Mouse (Mus musculus) kidney, embryonic 16.5 days (tissue): ENCODE measurements around the gene Apbb2. TPM values are rescaled to one million over a fixed set of nuclear protein-coding genes. Genes with fewer than 3 reads are reported as not detected.
"Not testable (repeated sequence)": the region's sequence is repeated elsewhere in the genome, so short reads cannot be mapped to it uniquely, and the experiment has no call there.

Source experiments
- ATAC-seq: fragments of 200-750 bp; cut with Nextera tagmentation; 2 replicates; pipeline ENCODE4 v1.8.0; 2017; ENCODE audit warnings: moderate TSS enrichment; ENCODE audit not compliant: low FRiP score, low TSS enrichment
- H3K27ac ChIP-seq: fragments of 300-500 bp; sonication (generic); 2 replicates; pipeline ENCODE4 v1.5.1; 2014; ENCODE audit warnings: low read length
- H3K27me3 ChIP-seq: fragments of 300-500 bp; sonication (generic); 2 replicates; pipeline ENCODE4 v1.6.1; 2014; ENCODE audit warnings: low read length, control low read depth, mixed read lengths; ENCODE audit not compliant: insufficient read depth
- H3K36me3 ChIP-seq: fragments of 300-500 bp; sonication (generic); 2 replicates; pipeline ENCODE4 v1.6.1; 2014; ENCODE audit warnings: low read length, control low read depth, mixed read lengths; ENCODE audit not compliant: insufficient read depth
- H3K4me1 ChIP-seq: fragments of 300-500 bp; sonication (generic); 2 replicates; pipeline ENCODE4 v1.6.1; 2014; ENCODE audit warnings: low read length, control low read depth, mixed read lengths; ENCODE audit not compliant: insufficient read depth
- H3K4me2 ChIP-seq: fragments of 300-500 bp; sonication (generic); replicated peaks from 2 replicates; pipeline ENCODE4 v1.6.1; 2014; ENCODE audit warnings: low read depth, low read length
- H3K4me3 ChIP-seq: fragments of 300-500 bp; sonication (generic); 2 replicates; pipeline ENCODE4 v1.5.1; 2014; ENCODE audit warnings: mild to moderate bottlenecking, low read length
- H3K9ac ChIP-seq: fragments of 300-500 bp; sonication (generic); replicated peaks from 2 replicates; pipeline ENCODE4 v1.6.1; 2014; ENCODE audit warnings: low read length
- H3K9me3 ChIP-seq: fragments of 300-500 bp; sonication (generic); 2 replicates; pipeline ENCODE4 v1.6.1; 2016; ENCODE audit warnings: low read length, control low read depth
- WGBS: fragments of 180-500 bp; shearing (Covaris S2); extraction: QIAGEN DNeasy Blood & Tissue Kit; methylation state at CpG from one replicate; pipeline ENCODE4 v1.1.7; 2014; 5-methylcytosine and 5-hydroxymethylcytosine counted together
- polyA plus RNA-seq: library from polyadenylated mRNA; unstranded; fragments of >200 nt; fragmentation: Nextera tagmentation; extraction: Ambion mirVana; gene quantifications from 2 replicates; pipeline ENCODE4 v1.2.1, GENCODE M21; 2015

The Apbb2 gene
- polyA plus RNA-seq, 1 experiment from 2014 or later = 62.4 TPM

GRCm38 (mm10) chr5:66279650-66280049 lies 338.9 kb downstream of the Apbb2 start:
- Histone ChIP-seq H3K36me3 (no peaks in the 10 kb centered on the region), H3K27ac (no peak overlapping the region), H3K4me3 (no peak overlapping the region), H3K4me1 (no peaks in the 10 kb centered on the region), H3K9me3 (no peaks in the 10 kb centered on the region), H3K4me2 (no peak overlapping the region), H3K9ac (no peak overlapping the region), H3K27me3 (no peaks in the 10 kb centered on the region)
- WGBS = 67% methylated on average over 2 of the region's 2 CpGs
- no peak for ATAC-seq

GRCm38 (mm10) chr5:66274417-66274816 lies 344.2 kb downstream of the Apbb2 start:
- Histone ChIP-seq H3K27ac (no peak overlapping the region), H3K4me1 (no peaks in the 10 kb centered on the region), H3K27me3 (no peaks in the 10 kb centered on the region), H3K9ac (no peak overlapping the region), H3K4me3 (no peak overlapping the region), H3K4me2 (no peak overlapping the region), H3K9me3 (no peaks in the 10 kb centered on the region), H3K36me3 (no peaks in the 10 kb centered on the region)
- ATAC-seq = no peak
- 69% methylated on average over 3 of the region's 3 CpGs for WGBS

- Histone ChIP-seq H3K36me3 (no peaks in the 10 kb centered on the region), H3K9ac (no peak overlapping the region), H3K27me3 (no peaks in the 10 kb centered on the region), H3K27ac (no peak overlapping the region), H3K4me2 (no peak overlapping the region), H3K9me3 (no peaks in the 10 kb centered on the region), H3K4me3 (no peak overlapping the region), H3K4me1 (no peaks in the 10 kb centered on the region)
- WGBS = 77% methylated on average over 2 of the region's 2 CpGs
- ATAC-seq = no peak
These were observed 347.4 kb downstream of the Apbb2 start for GRCm38 (mm10) chr5:66271141-66271540.

- no peak overlapping the region for H3K4me3 ChIP-seq
- ATAC-seq = no peak
- H3K27me3 ChIP-seq = no peaks in the 10 kb centered on the region
- WGBS = 73% methylated on average over 7 of the region's 7 CpGs
- H3K4me2 ChIP-seq = no peak overlapping the region
- no peak overlapping the region for H3K27ac ChIP-seq
- no peaks in the 10 kb centered on the region for H3K9me3 ChIP-seq
- no peaks in the 10 kb centered on the region for H3K4me1 ChIP-seq
- H3K9ac ChIP-seq = no peak overlapping the region
- no peaks in the 10 kb centered on the region for H3K36me3 ChIP-seq
These were observed 349.0 kb downstream of the Apbb2 start for GRCm38 (mm10) chr5:66269616-66270015.

DNA sequence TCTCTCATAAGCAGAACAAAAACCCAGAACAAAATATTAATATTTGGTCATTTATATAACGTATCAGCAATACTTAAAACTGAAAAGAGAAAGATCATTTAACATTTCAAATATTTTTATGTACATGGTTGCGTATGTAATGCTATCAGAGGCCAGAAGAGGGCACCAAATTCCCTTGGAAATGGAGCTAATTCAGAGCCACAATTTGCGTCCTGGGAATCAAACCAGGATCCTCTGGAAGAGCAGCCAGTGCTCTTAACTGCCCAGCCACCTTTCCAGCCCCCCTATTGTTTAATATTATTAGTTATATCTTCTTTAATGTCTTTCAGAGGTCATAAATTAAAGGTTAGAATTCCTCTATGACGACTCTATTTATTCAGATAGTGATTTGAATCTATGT lies 355.2 kb downstream of the Apbb2 start:
- 33% methylated on average over 4 of the region's 4 CpGs for WGBS
- Histone ChIP-seq H3K4me3 (no peak overlapping the region), H3K9ac (no peak overlapping the region), H3K27ac (no peak overlapping the region), H3K4me2 (no peak overlapping the region), H3K36me3 (no peaks in the 10 kb centered on the region), H3K27me3 (no peaks in the 10 kb centered on the region), H3K4me1 (peaks cover 3% of the 10 kb centered on the region; the same call in 1 of the 2 replicates), H3K9me3 (no peaks in the 10 kb centered on the region)
- no peak for ATAC-seq

GRCm38 (mm10) chr5:66262475-66262874 lies 356.1 kb downstream of the Apbb2 start:
- no peak overlapping the region for H3K4me3 ChIP-seq
- ATAC-seq = no peak
- no peak overlapping the region for H3K27ac ChIP-seq
- H3K9ac ChIP-seq = no peak overlapping the region
- WGBS = 87% methylated on average over 2 of the region's 2 CpGs
- no peak overlapping the region for H3K4me2 ChIP-seq
- no peaks in the 10 kb centered on the region for H3K9me3 ChIP-seq
- H3K4me1 ChIP-seq = peaks cover 3% of the 10 kb centered on the region; the same call in 1 of the 2 replicates
- no peaks in the 10 kb centered on the region for H3K36me3 ChIP-seq
- H3K27me3 ChIP-seq = no peaks in the 10 kb centered on the region

DNA sequence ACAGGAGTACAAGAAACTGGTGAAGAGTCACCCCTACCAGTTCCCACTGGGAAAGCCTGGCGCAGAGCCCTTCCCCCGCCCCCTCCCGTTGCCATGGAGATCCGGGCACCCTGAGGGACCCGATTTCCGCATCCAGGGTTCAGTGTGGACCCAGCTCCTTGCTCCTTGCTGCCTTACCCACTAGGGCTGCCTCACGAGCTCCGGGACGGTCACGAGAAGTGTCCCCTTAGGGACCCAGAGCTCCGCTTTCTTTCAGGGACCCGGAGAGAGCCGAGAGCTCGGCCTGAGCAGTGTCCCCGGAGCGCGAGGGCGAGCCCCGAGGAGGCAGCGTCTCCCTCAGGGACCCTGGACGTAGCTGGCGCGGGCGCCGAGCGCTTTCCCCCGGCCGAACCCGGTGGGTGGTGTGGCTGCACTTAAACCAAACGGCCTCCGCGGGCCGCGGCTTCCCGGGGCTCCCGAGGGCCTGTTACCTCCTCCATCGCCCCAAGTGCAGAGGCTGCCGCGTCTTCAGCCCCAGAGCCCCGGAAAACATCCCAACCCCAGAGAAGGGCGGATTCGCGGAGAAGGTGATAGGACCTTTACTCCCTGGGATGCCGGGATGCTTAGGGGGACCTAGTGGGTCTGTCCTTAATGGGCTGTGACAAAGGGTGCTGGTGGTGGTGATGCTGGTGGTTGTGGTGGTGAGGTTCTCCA lies 358.7 kb downstream of the Apbb2 start, which contains the start of gene Nsun7:
Gene Nsun7, plus strand, starts transcription at position 142 of the 693 bp plus-strand sequence.
- ATAC-seq = peak; percentile 86
- Histone ChIP-seq H3K36me3 (no peaks in the 10 kb centered on the region), H3K4me3 (peak within 1 kb of the TSS; percentile 64), H3K9ac (peak within 1 kb of the TSS; percentile 73), H3K4me2 (peak within 1 kb of the TSS; percentile 84), H3K27me3 (no peaks in the 10 kb centered on the region), H3K27ac (no peak within 1 kb of the TSS), H3K4me1 (peaks cover 3% of the 10 kb centered on the region; the same call in 1 of the 2 replicates), H3K9me3 (no peaks in the 10 kb centered on the region)
- WGBS = 1% methylated on average over 43 of the region's 44 CpGs

DNA sequence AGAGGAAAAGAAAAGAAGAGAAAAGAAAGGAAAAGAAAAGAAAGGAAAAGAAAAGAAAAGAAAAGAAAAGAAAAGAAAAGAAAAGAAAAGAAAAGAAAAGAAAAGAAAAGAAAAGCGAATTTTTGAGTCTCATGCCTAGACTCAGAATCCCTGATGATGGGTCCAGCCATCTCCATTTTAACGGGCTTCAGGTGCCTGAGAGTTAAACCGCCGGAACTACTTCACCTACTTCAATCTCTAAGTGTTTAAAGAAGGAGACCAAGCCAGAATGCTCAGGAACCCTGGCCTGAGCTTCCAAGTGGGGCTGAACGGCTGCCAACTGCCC lies 359.2 kb downstream of the Apbb2 start:
- not testable (repeated sequence) for H3K27me3 ChIP-seq, ATAC-seq, H3K27ac ChIP-seq, H3K9me3 ChIP-seq, H3K4me1 ChIP-seq, H3K36me3 ChIP-seq
- Histone ChIP-seq H3K4me2 (peak overlapping the region; percentile 84), H3K4me3 (peak overlapping the region; percentile 64), H3K9ac (peak overlapping the region; percentile 73)
- 6% methylated on average over 5 of the region's 5 CpGs for WGBS

DNA sequence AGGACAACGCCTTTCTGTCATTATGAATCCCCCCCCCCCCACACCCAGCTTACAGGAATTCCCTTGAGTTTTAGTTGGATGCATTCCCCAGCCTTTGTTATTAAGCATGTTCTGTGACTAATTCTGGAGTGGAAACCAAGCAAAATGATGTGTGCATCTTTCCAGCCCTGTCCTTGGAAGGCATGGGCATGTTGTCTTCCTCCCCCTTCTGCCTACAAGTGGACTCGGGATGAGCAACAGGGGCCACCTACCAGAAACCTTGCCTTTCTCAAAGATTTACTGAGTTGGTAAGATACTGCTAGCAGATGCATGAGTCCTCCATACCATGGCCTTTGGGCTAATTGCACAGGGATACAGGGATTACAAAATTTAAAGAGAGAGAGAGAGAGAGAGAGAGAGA lies 359.6 kb downstream of the Apbb2 start:
- Histone ChIP-seq H3K4me3 (no peak overlapping the region), H3K4me2 (no peak overlapping the region), H3K9me3 (no peaks in the 10 kb centered on the region), H3K4me1 (peaks cover 3% of the 10 kb centered on the region; the same call in 1 of the 2 replicates), H3K27me3 (no peaks in the 10 kb centered on the region), H3K36me3 (no peaks in the 10 kb centered on the region), H3K27ac (no peak overlapping the region), H3K9ac (no peak overlapping the region)
- ATAC-seq = no peak
- 83% methylated on average over 2 of the region's 2 CpGs for WGBS

GRCm38 (mm10) chr5:66255044-66255443 lies 363.5 kb downstream of the Apbb2 start:
- Histone ChIP-seq H3K9me3 (no peaks in the 10 kb centered on the region), H3K4me2 (no peak overlapping the region), H3K9ac (no peak overlapping the region), H3K36me3 (no peaks in the 10 kb centered on the region), H3K4me3 (no peak overlapping the region), H3K27me3 (no peaks in the 10 kb centered on the region), H3K4me1 (peaks cover 3% of the 10 kb centered on the region; the same call in 1 of the 2 replicates), H3K27ac (no peak overlapping the region)
- ATAC-seq = no peak
- 88% methylated on average over 10 of the region's 10 CpGs for WGBS
